Mouse (Mus musculus) C2C12 (cell line): ENCODE measurements around the gene P2rx2.

Experiments
- CEBPB ChIP-seq: IDR thresholded peaks from one replicate; pipeline ENCODE4 v1.6.1; 2011; ENCODE audit warnings: low read depth, mild to moderate bottlenecking, control low read depth, moderate library complexity
- CTCF ChIP-seq: IDR thresholded peaks from one replicate; pipeline ENCODE4 v1.5.1; 2011; ENCODE audit not compliant: control insufficient read depth, insufficient read depth, insufficient read length
- MAX ChIP-seq: IDR thresholded peaks from one replicate; pipeline ENCODE4 v1.6.1; 2011; ENCODE audit warnings: mild to moderate bottlenecking, control low read depth
- USF1 ChIP-seq: IDR thresholded peaks from one replicate; pipeline ENCODE4 v1.6.1; 2011; ENCODE audit warnings: low read depth, mild to moderate bottlenecking, control low read depth, moderate library complexity

DNA sequence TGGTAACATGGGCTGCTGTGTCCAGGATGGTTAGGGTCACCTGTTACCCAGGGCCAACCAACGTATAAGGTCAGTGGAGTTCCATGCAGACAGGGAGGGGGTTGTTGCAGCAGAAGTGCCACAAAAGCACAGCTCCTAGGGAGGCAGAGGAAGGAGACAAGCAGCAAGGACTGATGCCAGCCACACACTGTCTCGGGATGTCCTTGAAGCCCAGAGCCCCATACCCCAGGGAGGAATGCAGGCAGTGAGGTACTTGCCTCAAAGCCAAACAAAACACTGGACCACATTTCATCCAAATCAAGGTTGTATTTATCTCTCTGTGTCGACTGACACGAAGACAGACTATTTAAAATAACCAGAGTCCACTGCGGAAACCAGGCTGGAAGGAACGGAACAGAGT is 18.5 kb upstream of the P2rx2 start:
- TF ChIP-seq CTCF (no peak), CEBPB (no peak), USF1 (no peak), MAX (no peak)
